Mouse (Mus musculus) embryonic facial prominence, embryonic 13.5 days (tissue): ENCODE results near the gene Pecam1. TPM values are rescaled to one million over a fixed set of nuclear protein-coding genes. Genes with fewer than 3 reads are reported as not detected.
"Not testable (repeated sequence)": the region's sequence is repeated elsewhere in the genome, so short reads cannot be mapped to it uniquely, and the experiment has no call there.

Source experiments
- ATAC-seq: fragments of 200-750 bp; cut with Nextera tagmentation; 2 replicates; pipeline ENCODE4 v1.8.0; 2017; ENCODE audit warnings: low read depth; ENCODE audit not compliant: insufficient number of reproducible peaks, insufficient read depth, low FRiP score, low TSS enrichment
- H3K27ac ChIP-seq: fragments of 300-500 bp; sonication (generic); 2 replicates; pipeline ENCODE4 v1.5.1; 2015; ENCODE audit warnings: moderate library complexity, mild to moderate bottlenecking, inconsistent platforms
- H3K27me3 ChIP-seq: fragments of 300-500 bp; sonication (generic); 2 replicates; pipeline ENCODE4 v1.6.1; 2015; ENCODE audit warnings: mild to moderate bottlenecking, inconsistent platforms
- H3K36me3 ChIP-seq: fragments of 300-500 bp; sonication (generic); 2 replicates; pipeline ENCODE4 v1.6.1; 2015; ENCODE audit warnings: mild to moderate bottlenecking, inconsistent platforms
- H3K4me1 ChIP-seq: fragments of 300-500 bp; sonication (generic); 2 replicates; pipeline ENCODE4 v1.6.1; 2015; ENCODE audit warnings: inconsistent platforms
- H3K4me2 ChIP-seq: fragments of 300-500 bp; sonication (generic); 2 replicates; pipeline ENCODE4 v1.6.1; 2015; ENCODE audit warnings: moderate library complexity, mild to moderate bottlenecking, inconsistent platforms
- H3K4me3 ChIP-seq: fragments of 300-500 bp; sonication (generic); 2 replicates; pipeline ENCODE4 v1.5.1; 2015; ENCODE audit warnings: mild to moderate bottlenecking, inconsistent platforms
- H3K9ac ChIP-seq: fragments of 300-500 bp; sonication (generic); 2 replicates; pipeline ENCODE4 v1.6.1; 2015; ENCODE audit warnings: mild to moderate bottlenecking, inconsistent platforms
- H3K9me3 ChIP-seq: fragments of 300-500 bp; sonication (generic); 2 replicates; pipeline ENCODE4 v1.6.1; 2016; ENCODE audit warnings: inconsistent platforms
- WGBS: fragments of 180-500 bp; shearing (Covaris S2); methylation state at CpG from one replicate; pipeline ENCODE4 v1.1.7; 2015; ENCODE audit warnings: mixed read lengths; 5-methylcytosine and 5-hydroxymethylcytosine counted together
- polyA plus RNA-seq: library from polyadenylated mRNA; unstranded; fragments of >200 nt; fragmentation: Nextera tagmentation; extraction: Ambion mirVana; gene quantifications from 2 replicates; pipeline ENCODE4 v1.2.1, GENCODE M21; 2015

The Pecam1 gene
- polyA plus RNA-seq, 1 experiment from 2014 or later = 29.0 TPM

- Histone ChIP-seq H3K4me2 (no peak overlapping the region), H3K9me3 (no peaks in the 10 kb centered on the region), H3K27ac (peak overlapping the region; percentile 7; the same call in 1 of the 2 replicates), H3K27me3 (no peaks in the 10 kb centered on the region), H3K4me1 (peaks cover 28% of the 10 kb centered on the region), H3K9ac (no peak overlapping the region), H3K36me3 (no peaks in the 10 kb centered on the region), H3K4me3 (no peak overlapping the region)
- ATAC-seq = no peak
- 35% methylated on average over 9 of the region's 9 CpGs for WGBS
Observed at GRCm38 (mm10) chr11:106638551-106639355, 111.7 kb downstream of the Pecam1 start.

- Histone ChIP-seq H3K27ac (peak overlapping the region; percentile 55; the same call in 1 of the 2 replicates), H3K9ac (no peak overlapping the region)
Observed at GRCm38 (mm10) chr11:106637754-106638153, 112.7 kb downstream of the Pecam1 start.

GRCm38 (mm10) chr11:106635946-106636345 is 114.5 kb downstream of the Pecam1 start:
- no peak overlapping the region for H3K4me3 ChIP-seq
- no peak overlapping the region for H3K27ac ChIP-seq
- peaks cover 28% of the 10 kb centered on the region for H3K4me1 ChIP-seq
- H3K4me2 ChIP-seq = no peak overlapping the region
- no peak for ATAC-seq
- H3K36me3 ChIP-seq = no peaks in the 10 kb centered on the region
- H3K9ac ChIP-seq = no peak overlapping the region
- H3K9me3 ChIP-seq = peaks cover 10% of the 10 kb centered on the region; the same call in 1 of the 2 replicates
- WGBS = 57% methylated on average over 2 of the region's 2 CpGs
- no peaks in the 10 kb centered on the region for H3K27me3 ChIP-seq

More at GRCm38 (mm10) chr11:106637754-106638153, 112.7 kb downstream of the Pecam1 start:
- H3K4me3 ChIP-seq = no peak overlapping the region
- H3K9me3 ChIP-seq = no peaks in the 10 kb centered on the region
- H3K27me3 ChIP-seq = no peaks in the 10 kb centered on the region
- no peaks in the 10 kb centered on the region for H3K36me3 ChIP-seq
- no peak for ATAC-seq
- H3K4me2 ChIP-seq = no peak overlapping the region
- 21% methylated on average over 7 of the region's 7 CpGs for WGBS
- H3K4me1 ChIP-seq = peaks cover 28% of the 10 kb centered on the region

GRCm38 (mm10) chr11:106634175-106634574 is 116.3 kb downstream of the Pecam1 start:
- ATAC-seq, H3K9me3 ChIP-seq, H3K4me3 ChIP-seq, H3K27me3 ChIP-seq, H3K36me3 ChIP-seq, H3K27ac ChIP-seq, H3K9ac ChIP-seq, H3K4me2 ChIP-seq: not testable (repeated sequence)
- peaks cover 16% of the 10 kb centered on the region for H3K4me1 ChIP-seq
- 84% methylated on average over 3 of the region's 3 CpGs for WGBS

DNA sequence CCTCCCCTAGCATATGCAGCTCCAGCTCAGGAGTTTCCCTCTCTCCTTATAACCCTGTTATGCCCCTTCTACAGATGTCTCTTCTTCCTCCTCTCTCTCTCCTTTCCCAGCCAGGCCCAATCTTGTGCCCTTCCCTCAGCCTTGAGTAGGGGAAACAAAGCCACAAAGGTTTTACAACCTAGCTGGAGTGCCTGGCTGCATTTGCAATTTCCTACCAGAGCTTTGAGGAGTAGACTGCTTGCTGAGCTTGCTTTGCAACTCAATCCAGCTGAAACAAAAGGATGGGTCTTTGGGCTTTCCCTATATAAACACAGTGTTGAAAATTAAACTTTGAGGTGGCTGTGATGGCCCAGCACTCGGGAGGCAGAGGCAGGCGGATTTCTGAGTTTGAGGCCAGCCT is 117.0 kb downstream of the Pecam1 start:
- Histone ChIP-seq H3K27me3 (no peaks in the 10 kb centered on the region), H3K36me3 (no peaks in the 10 kb centered on the region), H3K4me3 (no peak overlapping the region), H3K9me3 (peaks cover 10% of the 10 kb centered on the region; the same call in 1 of the 2 replicates), H3K4me2 (no peak overlapping the region), H3K27ac (no peak overlapping the region), H3K4me1 (peaks cover 9% of the 10 kb centered on the region; the same call in 1 of the 2 replicates), H3K9ac (no peak overlapping the region)
- no peak for ATAC-seq
- whole genome bisulfite sequencing = 89% methylated on average over 2 of the region's 2 CpGs

GRCm38 (mm10) chr11:106627692-106628091 is 122.7 kb downstream of the Pecam1 start:
- no peaks in the 10 kb centered on the region for H3K4me1 ChIP-seq
- no peaks in the 10 kb centered on the region for H3K27me3 ChIP-seq
- peaks cover 10% of the 10 kb centered on the region; the same call in 1 of the 2 replicates for H3K9me3 ChIP-seq
- H3K4me2 ChIP-seq = no peak overlapping the region
- H3K27ac ChIP-seq = no peak overlapping the region
- WGBS = 23% methylated on average over 6 of the region's 6 CpGs
- no peaks in the 10 kb centered on the region for H3K36me3 ChIP-seq
- no peak overlapping the region for H3K9ac ChIP-seq
- no peak overlapping the region for H3K4me3 ChIP-seq
- ATAC-seq = no peak

GRCm38 (mm10) chr11:106625577-106625976 is 124.9 kb downstream of the Pecam1 start:
- H3K9ac ChIP-seq = no peak overlapping the region
- H3K9me3 ChIP-seq = no peaks in the 10 kb centered on the region
- H3K4me1 ChIP-seq = no peaks in the 10 kb centered on the region
- WGBS = 58% methylated on average over 3 of the region's 3 CpGs
- no peak for ATAC-seq
- no peak overlapping the region for H3K4me2 ChIP-seq
- no peak overlapping the region for H3K27ac ChIP-seq
- no peaks in the 10 kb centered on the region for H3K27me3 ChIP-seq
- H3K36me3 ChIP-seq = no peaks in the 10 kb centered on the region
- no peak overlapping the region for H3K4me3 ChIP-seq

DNA sequence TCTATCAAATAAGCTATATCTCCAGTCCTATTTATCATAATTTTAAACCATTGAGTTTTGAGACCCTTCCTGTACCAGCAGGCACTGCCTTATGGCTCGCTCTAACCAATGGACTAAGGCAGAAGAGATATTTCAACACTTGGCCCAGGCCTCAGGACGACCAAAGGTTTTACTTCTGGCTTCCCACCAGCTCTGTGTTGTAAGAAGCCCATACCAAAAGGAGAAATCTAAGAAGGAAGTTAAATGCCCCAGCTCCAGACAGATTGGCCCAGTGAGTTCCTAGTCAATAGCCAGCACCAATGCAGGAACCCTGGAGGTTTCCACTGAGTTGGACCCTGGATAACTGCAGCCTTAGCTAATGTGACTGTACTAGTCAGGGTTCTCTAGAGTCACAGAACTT is 126.8 kb downstream of the Pecam1 start:
- Histone ChIP-seq H3K36me3 (no peaks in the 10 kb centered on the region), H3K9me3 (no peaks in the 10 kb centered on the region), H3K27me3 (no peaks in the 10 kb centered on the region), H3K4me3 (no peak overlapping the region), H3K9ac (no peak overlapping the region), H3K4me1 (no peaks in the 10 kb centered on the region), H3K27ac (no peak overlapping the region), H3K4me2 (no peak overlapping the region)
- WGBS = 86% methylated on average over 2 of the region's 2 CpGs
- no peak for ATAC-seq

- Histone ChIP-seq H3K4me2 (no peak overlapping the region), H3K27ac (no peak overlapping the region), H3K4me1 (no peaks in the 10 kb centered on the region), H3K36me3 (no peaks in the 10 kb centered on the region), H3K9me3 (no peaks in the 10 kb centered on the region), H3K27me3 (no peaks in the 10 kb centered on the region), H3K4me3 (no peak overlapping the region), H3K9ac (no peak overlapping the region)
- ATAC-seq = no peak
- 90% methylated on average over 8 of the region's 8 CpGs for WGBS
Observed at GRCm38 (mm10) chr11:106622056-106622455, 128.4 kb downstream of the Pecam1 start.

DNA sequence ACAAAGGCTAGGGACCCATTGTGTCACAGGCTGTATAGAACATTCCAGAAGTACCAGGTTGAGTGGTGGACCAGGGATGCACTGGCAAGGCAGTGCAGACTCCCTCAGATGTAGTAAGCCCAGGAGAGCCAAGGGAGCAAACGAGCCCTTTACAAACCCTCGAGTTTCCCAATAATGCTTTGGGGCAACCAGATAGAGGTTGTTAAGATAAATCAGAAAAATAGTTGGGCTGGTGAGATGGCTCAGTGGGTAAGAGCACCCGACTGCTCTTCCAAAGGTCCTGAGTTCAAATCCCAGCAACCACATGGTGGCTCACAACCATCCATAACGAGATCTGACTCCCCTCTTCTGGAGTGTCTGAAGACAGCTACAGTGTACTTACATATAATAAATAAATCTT is 131.7 kb downstream of the Pecam1 start:
- not testable (repeated sequence) for H3K4me2 ChIP-seq

GRCm38 (mm10) chr11:106617821-106618580 is 132.4 kb downstream of the Pecam1 start:
- H3K27ac ChIP-seq = no peak overlapping the region
- no peaks in the 10 kb centered on the region for H3K36me3 ChIP-seq
- H3K4me2 ChIP-seq = no peak overlapping the region
- peaks cover 4% of the 10 kb centered on the region for H3K4me1 ChIP-seq
- ATAC-seq = no peak
- H3K9me3 ChIP-seq = no peaks in the 10 kb centered on the region
- no peaks in the 10 kb centered on the region for H3K27me3 ChIP-seq
- no peak overlapping the region for H3K4me3 ChIP-seq
- 84% methylated on average over 13 of the region's 13 CpGs for WGBS
- no peak overlapping the region for H3K9ac ChIP-seq

More for the DNA sequence above, 131.7 kb downstream of the Pecam1 start:
- H3K4me1 ChIP-seq, H3K9me3 ChIP-seq, H3K27ac ChIP-seq, H3K36me3 ChIP-seq, H3K4me3 ChIP-seq, H3K27me3 ChIP-seq, ATAC-seq, H3K9ac ChIP-seq: not testable (repeated sequence)
- WGBS = 87% methylated on average over 4 of the region's 4 CpGs

GRCm38 (mm10) chr11:106615561-106615960 is 134.9 kb downstream of the Pecam1 start:
- Histone ChIP-seq H3K27me3 (no peaks in the 10 kb centered on the region), H3K9ac (no peak overlapping the region), H3K4me3 (no peak overlapping the region), H3K36me3 (no peaks in the 10 kb centered on the region), H3K4me2 (no peak overlapping the region), H3K9me3 (no peaks in the 10 kb centered on the region), H3K4me1 (peaks cover 13% of the 10 kb centered on the region), H3K27ac (no peak overlapping the region)
- 66% methylated on average over 4 of the region's 4 CpGs for WGBS
- no peak for ATAC-seq
